Mouse (Mus musculus): ENCODE data around the gene Klhl22. TPM values are rescaled to one million over a fixed set of nuclear protein-coding genes. Genes with fewer than 3 reads are reported as not detected.

Klhl22 gene
- polyA plus RNA-seq, 1 experiment from 2014 or later = 53.4 TPM

DNA sequence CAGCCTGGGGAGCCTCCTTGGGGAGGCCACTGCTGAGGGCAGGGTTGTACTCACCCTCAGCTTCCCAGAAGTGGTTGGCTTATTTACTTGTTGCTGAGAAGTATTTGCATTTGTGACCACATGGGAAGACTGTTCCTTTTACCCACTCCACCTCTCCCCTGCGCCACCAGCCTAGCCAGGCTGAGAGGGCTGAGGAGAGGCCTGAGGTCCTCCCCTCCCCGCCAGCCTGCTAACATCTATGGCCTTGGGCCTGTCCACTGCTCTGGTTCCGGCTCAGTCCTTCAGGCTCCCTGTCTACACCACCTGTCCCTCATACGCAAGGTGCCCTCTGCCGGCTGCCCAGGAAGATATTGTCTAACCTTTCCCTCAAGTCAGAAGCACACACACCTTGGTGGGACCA is 36.2 kb downstream of the Klhl22 start:
- Histone ChIP-seq H3K9ac (no peak overlapping the region), H3K4me3 (no peak overlapping the region), H3K27ac (no peak overlapping the region), H3K36me3 (ENCODE audit: poor library complexity, severe bottlenecking) (peaks cover 28% of the 10 kb centered on the region), H3K9me3 (replicated peaks) (no peaks in the 10 kb centered on the region), H3K4me1 (peaks cover 22% of the 10 kb centered on the region), H3K27me3 (peaks cover 55% of the 10 kb centered on the region), H3K4me2 (no peak overlapping the region)
- no peak for ATAC-seq
- WGBS = 65% methylated on average over 5 of the region's 5 CpGs

DNA sequence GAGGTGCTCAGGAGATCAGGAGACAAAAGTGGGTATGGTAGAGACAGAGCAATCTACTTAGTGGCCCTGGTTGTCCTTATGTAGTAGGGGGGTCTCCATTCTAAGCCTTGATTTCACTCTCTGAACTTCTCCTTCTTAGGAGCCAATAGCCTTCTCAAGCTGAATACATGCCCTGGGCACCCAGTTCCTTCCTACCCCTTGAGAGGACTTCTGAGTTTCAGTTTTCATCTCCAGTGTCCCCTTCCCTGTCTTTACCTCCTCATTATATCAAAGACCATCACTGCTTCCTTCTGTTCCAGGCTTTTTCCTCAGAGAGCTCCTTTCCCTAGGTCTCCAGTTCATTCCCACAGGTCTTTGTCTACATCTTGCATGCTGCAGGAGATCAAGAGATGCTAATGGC is 37.1 kb downstream of the Klhl22 start:
- Histone ChIP-seq H3K27me3 (peaks cover 64% of the 10 kb centered on the region), H3K9ac (peak overlapping the region; percentile 71), H3K4me2 (peak overlapping the region; percentile 82), H3K9me3 (replicated peaks) (no peaks in the 10 kb centered on the region), H3K36me3 (ENCODE audit: poor library complexity, severe bottlenecking) (peaks cover 21% of the 10 kb centered on the region), H3K4me3 (peak overlapping the region; percentile 50), H3K4me1 (peaks cover 22% of the 10 kb centered on the region), H3K27ac (no peak overlapping the region)
- no peak for ATAC-seq

DNA sequence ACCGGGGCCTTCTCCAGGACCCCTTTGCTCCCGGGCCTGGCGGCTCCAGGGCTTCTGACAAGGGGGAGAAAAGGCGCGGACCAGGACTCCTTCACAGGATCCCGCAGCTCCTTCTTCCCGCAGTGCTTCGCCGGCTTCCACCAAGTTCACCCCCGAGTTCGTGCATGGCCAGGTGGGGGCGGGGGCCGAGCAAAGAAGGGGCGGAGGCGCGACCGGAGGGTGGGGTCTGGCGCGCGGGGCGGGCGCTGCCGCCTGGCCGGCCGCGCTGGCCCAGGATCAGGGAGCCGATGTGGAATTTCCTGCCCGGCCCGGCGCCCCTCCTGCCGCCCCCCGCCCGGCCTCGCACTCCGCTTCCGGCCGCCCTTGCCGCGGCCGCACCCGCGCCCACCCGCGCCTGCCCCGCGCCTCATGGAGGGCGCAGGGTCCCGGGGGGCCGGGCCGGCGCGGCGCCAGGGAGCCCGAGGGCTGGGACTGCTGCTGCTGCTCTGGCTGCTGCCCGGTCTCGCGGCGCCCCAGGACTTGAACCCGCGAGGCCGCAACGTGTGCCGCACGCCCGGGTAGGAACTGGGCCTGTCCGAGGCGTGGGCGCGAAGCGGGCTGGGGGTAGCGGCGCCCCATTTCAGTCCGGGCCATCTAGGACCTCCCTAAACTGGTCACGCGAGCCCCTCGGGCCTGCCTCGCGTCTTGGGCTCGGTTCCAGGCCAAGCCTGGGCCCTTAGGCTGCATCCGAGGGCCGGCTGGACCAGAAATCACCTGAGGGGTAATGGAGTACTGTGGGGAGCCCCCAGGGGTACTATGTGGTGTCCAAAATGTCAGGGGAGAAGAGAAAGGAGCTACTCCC is 37.8 kb downstream of the Klhl22 start, which contains the start of gene Scarf2:
Gene Scarf2, plus strand, starts transcription at position 312 of the 841 bp plus-strand sequence.
- Histone ChIP-seq H3K4me3 (peak within 1 kb of the TSS; percentile 50), H3K27ac (no peak within 1 kb of the TSS), H3K9ac (peak within 1 kb of the TSS; percentile 71), H3K4me1 (peaks cover 23% of the 10 kb centered on the region), H3K9me3 (replicated peaks) (no peaks in the 10 kb centered on the region), H3K36me3 (ENCODE audit: poor library complexity, severe bottlenecking) (peaks cover 14% of the 10 kb centered on the region), H3K27me3 (peaks cover 70% of the 10 kb centered on the region), H3K4me2 (peak within 1 kb of the TSS; percentile 82)
- WGBS = under 1% methylated on average over 54 of the region's 81 CpGs
- peak; percentile 50; the same call in 1 of the 2 replicates for ATAC-seq

DNA sequence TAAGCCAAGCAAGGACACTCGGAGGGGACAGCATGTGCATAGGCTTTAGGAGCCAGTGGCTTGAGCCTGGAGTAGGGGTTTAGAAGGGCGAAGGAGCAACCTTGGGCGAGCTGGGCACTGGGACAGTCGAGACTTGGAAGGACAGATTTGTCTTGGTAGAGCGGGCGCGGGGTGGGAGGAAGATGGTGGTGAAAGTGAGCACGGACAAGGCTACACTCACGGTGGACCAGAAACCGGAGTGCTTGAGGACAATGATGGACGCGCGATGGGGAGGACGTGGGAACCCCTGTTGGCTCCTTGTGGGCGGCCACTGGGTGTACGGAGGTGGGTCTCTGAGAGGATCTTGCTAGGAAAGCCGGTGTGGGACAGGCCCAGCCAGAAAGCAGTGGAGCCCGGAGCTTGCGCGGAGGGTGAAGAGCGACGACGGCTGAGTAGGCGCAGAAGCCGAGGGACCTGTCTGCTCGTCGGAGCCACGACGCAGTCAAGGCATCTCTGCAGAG is 38.4 kb downstream of the Klhl22 start:
- peak overlapping the region; percentile 82 for H3K4me2 ChIP-seq
- peaks cover 7% of the 10 kb centered on the region; the same call in 1 of the 2 replicates for H3K36me3 ChIP-seq (ENCODE audit: poor library complexity, severe bottlenecking)
- peak overlapping the region; percentile 50 for H3K4me3 ChIP-seq
- no peak for ATAC-seq
- peak overlapping the region; percentile 36; the same call in 1 of the 2 replicates for H3K9ac ChIP-seq
- WGBS = 2% methylated on average over 29 of the region's 29 CpGs
- peaks cover 77% of the 10 kb centered on the region for H3K27me3 ChIP-seq
- peaks cover 30% of the 10 kb centered on the region for H3K4me1 ChIP-seq
- no peak overlapping the region for H3K27ac ChIP-seq
- no peaks in the 10 kb centered on the region for H3K9me3 ChIP-seq (replicated peaks)

DNA sequence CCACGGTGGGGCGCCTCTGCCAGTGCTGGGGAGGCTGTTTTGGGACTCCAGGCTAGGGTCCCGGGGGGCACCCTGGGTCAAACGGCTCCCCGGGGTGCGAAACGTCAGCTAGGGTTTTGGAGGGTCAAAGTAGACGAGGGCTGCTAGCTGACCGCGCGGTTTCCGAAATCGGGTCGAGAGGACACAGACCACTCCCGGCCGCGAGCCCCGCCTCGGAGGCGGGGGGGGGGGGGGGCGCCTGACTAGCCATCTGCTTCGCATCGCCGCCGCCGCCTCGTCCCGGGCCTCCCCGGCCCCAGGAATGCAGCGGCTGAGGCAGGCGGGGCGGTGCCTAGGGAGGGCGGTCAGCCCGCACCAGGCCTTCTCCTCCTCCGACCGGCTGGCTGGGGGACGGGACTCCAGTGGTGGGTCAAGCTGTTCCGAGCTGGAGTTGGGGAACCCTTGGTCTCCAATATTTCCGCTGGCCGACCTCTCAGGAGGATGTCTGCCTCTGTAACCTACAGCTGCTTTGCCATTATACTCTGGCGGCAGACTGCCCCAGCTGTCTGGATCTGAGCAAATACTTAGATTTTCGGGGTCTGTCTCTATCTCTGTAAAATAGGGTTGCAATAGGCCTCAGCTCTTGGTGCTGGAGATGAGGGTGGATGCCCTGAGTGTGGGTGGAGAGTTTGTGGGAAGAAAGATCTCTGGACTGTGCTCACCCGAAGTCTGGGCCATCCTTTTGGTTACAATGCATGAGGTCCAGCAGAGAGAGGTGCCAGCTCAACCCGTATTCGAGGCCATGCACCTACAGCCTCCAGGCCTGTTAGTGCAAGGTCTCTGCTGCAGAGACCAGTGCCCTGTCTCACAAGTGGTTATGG is 39.1 kb downstream of the Klhl22 start:
- peak overlapping the region; percentile 82 for H3K4me2 ChIP-seq
- H3K27me3 ChIP-seq = peaks cover 84% of the 10 kb centered on the region
- peak overlapping the region; percentile 50 for H3K4me3 ChIP-seq
- H3K36me3 ChIP-seq (ENCODE audit: poor library complexity, severe bottlenecking) = peaks cover under 1% of the 10 kb centered on the region; the same call in 1 of the 2 replicates
- H3K27ac ChIP-seq = no peak overlapping the region
- H3K9ac ChIP-seq = peak overlapping the region; percentile 36
- H3K9me3 ChIP-seq (replicated peaks) = no peaks in the 10 kb centered on the region
- peaks cover 37% of the 10 kb centered on the region for H3K4me1 ChIP-seq
- ATAC-seq = peak; percentile 29; the same call in 1 of the 2 replicates
- 1% methylated on average over 36 of the region's 45 CpGs for WGBS

DNA sequence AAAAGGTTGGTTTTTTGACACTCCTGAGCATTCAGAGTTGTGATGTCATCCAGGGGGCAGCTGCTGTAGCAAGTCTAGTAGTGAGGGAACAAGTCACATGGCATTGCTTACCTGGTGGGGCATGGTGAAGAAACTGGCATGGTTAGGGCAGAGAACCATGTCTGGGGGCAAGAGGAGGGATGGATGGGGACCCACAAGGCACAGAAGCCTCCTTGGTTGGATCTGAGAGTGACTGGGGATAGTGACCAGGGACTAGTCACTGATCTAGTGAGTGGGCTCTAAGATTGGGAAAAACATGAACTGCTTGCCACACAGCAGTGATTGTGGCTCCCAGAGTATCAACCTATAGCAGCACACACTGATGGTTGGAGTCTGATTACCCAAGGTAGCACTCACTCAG is 40.2 kb downstream of the Klhl22 start:
- Histone ChIP-seq H3K36me3 (ENCODE audit: poor library complexity, severe bottlenecking) (no peaks in the 10 kb centered on the region), H3K9ac (no peak overlapping the region), H3K9me3 (replicated peaks) (no peaks in the 10 kb centered on the region), H3K4me3 (no peak overlapping the region), H3K4me2 (no peak overlapping the region), H3K27me3 (peaks cover 94% of the 10 kb centered on the region), H3K27ac (no peak overlapping the region), H3K4me1 (peaks cover 47% of the 10 kb centered on the region)
- ATAC-seq = no peak

DNA sequence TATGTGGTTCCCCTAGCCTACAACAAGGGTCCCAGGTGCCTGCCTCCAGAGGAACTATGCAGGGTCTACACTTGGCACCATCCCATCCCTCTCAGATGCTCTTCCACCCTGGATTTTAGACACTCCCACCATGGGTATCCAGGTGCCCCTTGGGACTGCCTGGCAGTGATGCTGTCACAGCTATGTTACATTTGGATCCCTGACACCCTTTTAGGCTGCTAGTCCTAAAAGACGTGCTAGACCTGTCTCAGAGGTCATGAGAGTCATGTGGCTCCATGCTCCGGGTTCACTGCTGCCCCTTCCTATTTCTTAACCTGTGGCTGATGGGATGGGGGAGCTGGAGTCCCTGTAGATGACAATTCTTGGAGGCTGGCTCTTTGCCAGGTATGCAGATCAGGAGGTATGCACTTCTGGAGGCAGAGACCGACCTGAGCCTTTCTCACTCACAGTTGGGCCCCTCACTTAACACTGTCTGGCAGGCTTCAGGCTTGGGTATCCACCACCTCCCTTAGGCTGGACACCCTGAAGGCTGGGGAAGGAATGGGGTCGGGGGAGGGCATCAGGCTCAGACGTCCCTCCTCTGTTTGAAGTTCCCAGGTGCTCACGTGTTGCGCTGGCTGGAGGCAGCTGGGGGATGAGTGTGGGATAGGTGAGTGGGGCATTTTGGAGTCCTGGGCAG is 42.5 kb downstream of the Klhl22 start:
- H3K4me2 ChIP-seq = peak overlapping the region; percentile 63; the same call in 1 of the 2 replicates
- 4% methylated on average over 7 of the region's 7 CpGs for WGBS
- H3K9ac ChIP-seq = no peak overlapping the region
- H3K4me3 ChIP-seq = no peak overlapping the region
- no peaks in the 10 kb centered on the region for H3K9me3 ChIP-seq (replicated peaks)
- H3K4me1 ChIP-seq = peaks cover 56% of the 10 kb centered on the region
- no peak for ATAC-seq
- H3K36me3 ChIP-seq (ENCODE audit: poor library complexity, severe bottlenecking) = no peaks in the 10 kb centered on the region
- H3K27me3 ChIP-seq = peaks cover 98% of the 10 kb centered on the region
- no peak overlapping the region for H3K27ac ChIP-seq

DNA sequence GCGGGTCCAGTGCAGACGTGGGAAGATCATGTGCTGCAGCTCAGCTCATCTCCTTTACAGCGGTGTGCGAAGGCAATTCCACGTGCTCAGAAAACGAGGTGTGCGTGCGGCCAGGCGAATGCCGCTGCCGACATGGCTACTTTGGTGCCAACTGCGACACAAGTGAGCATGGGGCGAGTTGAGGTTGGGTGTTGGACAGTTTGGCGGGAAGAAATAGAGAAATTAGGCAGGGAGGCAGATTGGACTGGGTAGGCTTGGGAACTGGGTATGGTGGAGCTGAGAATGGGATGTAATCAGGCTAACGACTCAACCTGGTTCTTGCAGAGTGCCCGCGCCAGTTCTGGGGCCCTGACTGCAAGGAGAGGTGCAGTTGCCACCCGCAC is 43.0 kb downstream of the Klhl22 start:
- ATAC-seq = no peak
- Histone ChIP-seq H3K27ac (no peak overlapping the region), H3K9ac (peak overlapping the region; percentile 18; the same call in 1 of the 2 replicates), H3K4me2 (peak overlapping the region; percentile 63), H3K4me3 (peak overlapping the region; percentile 38), H3K27me3 (peaks cover 92% of the 10 kb centered on the region), H3K4me1 (peaks cover 54% of the 10 kb centered on the region), H3K9me3 (replicated peaks) (no peaks in the 10 kb centered on the region), H3K36me3 (ENCODE audit: poor library complexity, severe bottlenecking) (no peaks in the 10 kb centered on the region)
- WGBS = 1% methylated on average over 18 of the region's 18 CpGs

DNA sequence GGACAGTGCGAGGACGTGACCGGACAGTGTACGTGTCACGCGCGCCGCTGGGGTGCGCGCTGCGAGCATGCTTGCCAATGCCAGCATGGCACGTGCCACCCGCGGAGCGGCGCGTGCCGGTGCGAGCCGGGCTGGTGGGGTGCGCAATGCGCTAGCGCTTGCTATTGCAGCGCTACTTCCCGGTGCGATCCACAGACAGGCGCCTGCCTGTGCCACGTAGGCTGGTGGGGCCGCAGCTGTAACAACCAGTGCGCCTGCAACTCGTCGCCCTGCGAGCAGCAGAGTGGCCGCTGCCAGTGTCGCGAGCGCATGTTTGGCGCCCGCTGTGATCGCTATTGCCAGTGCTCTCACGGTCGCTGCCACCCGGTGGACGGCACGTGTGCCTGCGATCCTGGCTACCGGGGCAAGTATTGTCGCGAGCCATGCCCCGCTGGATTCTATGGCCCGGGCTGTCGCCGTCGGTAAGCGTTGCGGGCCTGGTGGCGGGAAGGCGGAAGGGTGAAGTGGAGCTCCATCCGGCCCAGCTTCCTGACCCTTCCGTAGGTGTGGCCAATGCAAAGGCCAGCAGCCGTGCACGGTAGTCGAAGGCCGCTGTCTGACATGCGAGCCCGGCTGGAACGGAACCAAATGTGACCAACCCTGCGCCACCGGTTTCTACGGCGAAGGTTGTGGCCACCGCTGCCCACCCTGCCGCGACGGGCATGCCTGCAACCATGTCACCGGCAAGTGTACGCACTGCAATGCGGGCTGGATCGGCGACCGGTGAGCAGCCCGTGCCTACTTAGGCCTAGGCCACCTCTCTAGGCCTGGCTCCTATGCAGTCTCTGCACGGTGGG is 43.6 kb downstream of the Klhl22 start:
- ATAC-seq = no peak
- under 1% methylated on average over 83 of the region's 83 CpGs for WGBS
- peaks cover 48% of the 10 kb centered on the region for H3K4me1 ChIP-seq

DNA sequence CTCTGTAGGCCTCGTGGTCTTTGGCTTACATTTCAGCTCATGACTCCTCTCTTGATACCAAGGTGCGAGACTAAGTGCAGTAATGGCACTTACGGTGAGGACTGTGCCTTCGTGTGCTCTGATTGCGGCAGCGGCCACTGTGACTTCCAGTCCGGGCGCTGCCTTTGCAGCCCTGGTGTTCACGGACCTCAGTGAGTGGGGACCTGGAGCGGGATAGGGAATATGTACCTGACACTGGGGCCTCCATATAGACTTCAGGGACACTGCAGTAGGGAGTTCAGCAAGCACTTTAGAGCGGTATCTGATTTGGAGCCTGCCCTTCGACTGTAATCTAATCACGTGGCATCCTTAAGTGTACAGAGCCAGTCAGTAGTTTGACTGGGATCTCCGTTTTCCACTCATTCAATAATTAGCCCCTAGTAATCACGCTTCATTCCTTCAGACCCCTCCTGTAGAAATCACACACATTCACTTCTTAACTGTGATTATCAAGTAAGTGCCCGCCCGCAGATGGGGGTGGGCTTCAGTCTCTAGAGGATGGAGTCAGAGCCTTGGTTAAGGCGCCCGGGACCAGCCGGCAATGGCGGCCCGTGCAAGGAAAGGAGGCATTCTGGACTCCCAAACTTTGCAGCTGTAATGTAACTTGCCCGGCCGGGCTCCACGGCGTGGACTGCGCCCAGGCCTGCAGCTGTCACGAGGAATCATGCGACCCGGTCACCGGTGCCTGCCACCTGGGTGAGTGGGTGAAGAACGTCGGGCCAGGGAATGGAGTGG is 44.4 kb downstream of the Klhl22 start:
- WGBS = 4% methylated on average over 33 of the region's 33 CpGs
- no peak for ATAC-seq
- H3K27me3 ChIP-seq = peaks cover 87% of the 10 kb centered on the region
- no peaks in the 10 kb centered on the region for H3K36me3 ChIP-seq (ENCODE audit: poor library complexity, severe bottlenecking)
- H3K9me3 ChIP-seq (replicated peaks) = no peaks in the 10 kb centered on the region
- peak overlapping the region; percentile 52 for H3K9ac ChIP-seq
- no peak overlapping the region for H3K27ac ChIP-seq
- peak overlapping the region; percentile 63 for H3K4me2 ChIP-seq
- H3K4me1 ChIP-seq = peaks cover 41% of the 10 kb centered on the region
- peak overlapping the region; percentile 38 for H3K4me3 ChIP-seq

More for the DNA sequence above, 43.6 kb downstream of the Klhl22 start:
- Histone ChIP-seq H3K36me3 (ENCODE audit: poor library complexity, severe bottlenecking) (no peaks in the 10 kb centered on the region), H3K9ac (peak overlapping the region; percentile 52), H3K27ac (no peak overlapping the region), H3K9me3 (replicated peaks) (no peaks in the 10 kb centered on the region), H3K4me2 (peak overlapping the region; percentile 63), H3K27me3 (peaks cover 89% of the 10 kb centered on the region), H3K4me3 (peak overlapping the region; percentile 38)

Data from forebrain, embryonic 13.5 days (tissue).